Comparison of ENCODE assay signal across 8 mouse cellular contexts in genomic region chr12:36314446-36314845, GRCm38 (mm10). TPM values are rescaled to one million over a fixed set of nuclear protein-coding genes. Genes with fewer than 3 reads are reported as not detected.
DNase-seq lines count a peak whose midpoint lies in the region; ATAC-seq and TF ChIP-seq lines count a peak whose summit lies in the region.

No protein-coding gene starts in this region.

- peak overlapping the region; percentile 37 for H3K4me3 ChIP-seq in kidney, adult 2 months (ENCODE audit: insufficient read depth, low read depth, low read length)
- peak overlapping the region; percentile 16 for H3K4me3 ChIP-seq in embryonic facial prominence, embryonic 11.5 days (ENCODE audit: low read depth, low read length)
- peak overlapping the region; percentile 29 for H3K4me3 ChIP-seq in forebrain, embryonic 16.5 days (replicated peaks; ENCODE audit: low read length)
- no peak overlapping the region for H3K4me3 ChIP-seq in midbrain, embryonic 12.5 days

- TF ChIP-seq POLR2A in kidney, adult 2 months (IDR thresholded peaks at IDR 0.05; ENCODE audit: low read depth, low read length) = no peak

- H3K4me1 ChIP-seq in kidney, adult 2 months (ENCODE audit: control insufficient read depth, insufficient read depth, low read length) = no peaks in the 10 kb centered on the region
- no peaks in the 10 kb centered on the region for H3K4me1 ChIP-seq in embryonic facial prominence, embryonic 11.5 days (ENCODE audit: control insufficient read depth, insufficient read depth, low read length)
- peaks cover 19% of the 10 kb centered on the region for H3K4me1 ChIP-seq in forebrain, embryonic 16.5 days (replicated peaks; ENCODE audit: control insufficient read depth, insufficient read depth, low read length)
- H3K4me1 ChIP-seq in midbrain, embryonic 12.5 days = peaks cover 7% of the 10 kb centered on the region

- no peaks in the 10 kb centered on the region for H3K36me3 ChIP-seq in kidney, adult 2 months (ENCODE audit: control insufficient read depth, insufficient read depth, low read length)
- H3K36me3 ChIP-seq in embryonic facial prominence, embryonic 11.5 days (replicated peaks; ENCODE audit: control insufficient read depth, insufficient read depth, low read depth, low read length) = no peaks in the 10 kb centered on the region
- H3K36me3 ChIP-seq in forebrain, embryonic 16.5 days (ENCODE audit: control insufficient read depth, insufficient read depth) = no peaks in the 10 kb centered on the region
- no peaks in the 10 kb centered on the region for H3K36me3 ChIP-seq in midbrain, embryonic 12.5 days

- H3K4me2 ChIP-seq in embryonic facial prominence, embryonic 11.5 days (ENCODE audit: low read depth, low read length) = peak overlapping the region; percentile 33
- H3K4me2 ChIP-seq in forebrain, embryonic 16.5 days (ENCODE audit: low read length) = peak overlapping the region; percentile 47
- peak overlapping the region; percentile 37 for H3K4me2 ChIP-seq in midbrain, embryonic 12.5 days (replicated peaks)

- WGBS in kidney, adult 2 months = 35% methylated on average over 7 of the region's 7 CpGs
- WGBS in embryonic facial prominence, embryonic 11.5 days = 40% methylated on average over 7 of the region's 7 CpGs
- 29% methylated on average over 7 of the region's 7 CpGs for WGBS in forebrain, embryonic 16.5 days
- 63% methylated on average over 7 of the region's 7 CpGs for WGBS in midbrain, embryonic 12.5 days

- no peaks in the 10 kb centered on the region for H3K9me3 ChIP-seq in embryonic facial prominence, embryonic 11.5 days (replicated peaks; ENCODE audit: control insufficient read depth, low read length)
- H3K9me3 ChIP-seq in forebrain, embryonic 16.5 days (ENCODE audit: control insufficient read depth, low read length) = no peaks in the 10 kb centered on the region
- H3K9me3 ChIP-seq in midbrain, embryonic 12.5 days = no peaks in the 10 kb centered on the region

- no peaks in the 10 kb centered on the region for H3K27me3 ChIP-seq in kidney, adult 2 months (replicated peaks; ENCODE audit: control insufficient read depth, insufficient read depth, low read length)
- no peaks in the 10 kb centered on the region for H3K27me3 ChIP-seq in embryonic facial prominence, embryonic 11.5 days (ENCODE audit: control insufficient read depth, insufficient read depth, low read length)
- 0 out of 2 replicates have a peak, but pooled peaks cover 2% of the 10 kb centered on the region for H3K27me3 ChIP-seq in forebrain, embryonic 16.5 days (replicated peaks; ENCODE audit: control insufficient read depth, insufficient read depth, low read length)
- H3K27me3 ChIP-seq in midbrain, embryonic 12.5 days = no peaks in the 10 kb centered on the region

- no peak for DNase-seq in kidney, adult 2 months
- no peak for DNase-seq in kidney, postnatal 25 days
- peak; percentile 12 for DNase-seq in embryonic facial prominence, embryonic 11.5 days (ENCODE audit: low spot score)
- DNase-seq in thymus, postnatal 4 days = no peak
- DNase-seq in frontal cortex, postnatal 10 days (ENCODE audit: low spot score in 2 of 2) = no peak
- DNase-seq in urinary bladder, postnatal 25 days (ENCODE audit: low spot score) = no peak

- peak overlapping the region; percentile 35; the same call in 1 of the 2 replicates for H3K9ac ChIP-seq in embryonic facial prominence, embryonic 11.5 days (replicated peaks; ENCODE audit: low read length)
- H3K9ac ChIP-seq in forebrain, embryonic 16.5 days (replicated peaks; ENCODE audit: low read depth, low read length) = peak overlapping the region; percentile 32; the same call in 1 of the 2 replicates
- H3K9ac ChIP-seq in midbrain, embryonic 12.5 days (replicated peaks) = no peak overlapping the region

- no peak for ATAC-seq in embryonic facial prominence, embryonic 11.5 days (replicated peaks; ENCODE audit: insufficient number of reproducible peaks, low FRiP score, low TSS enrichment, low read depth)
- no peak for ATAC-seq in forebrain, embryonic 16.5 days
- no peak for ATAC-seq in midbrain, embryonic 12.5 days (ENCODE audit: low FRiP score, low read depth)

- H3K27ac ChIP-seq in kidney, adult 2 months (ENCODE audit: insufficient read depth, low read depth, low read length) = peak overlapping the region; percentile 22
- no peak overlapping the region; the same call in 1 of the 2 replicates for H3K27ac ChIP-seq in embryonic facial prominence, embryonic 11.5 days (replicated peaks; ENCODE audit: low read depth, low read length)
- H3K27ac ChIP-seq in forebrain, embryonic 16.5 days (ENCODE audit: low read length) = 0 out of 2 replicates have a peak overlapping the region, but pooled peaks have one; percentile 18
- no peak overlapping the region for H3K27ac ChIP-seq in midbrain, embryonic 12.5 days (replicated peaks)

- TF ChIP-seq CTCF in kidney, adult 2 months (conservative IDR thresholded peaks at IDR 0.05; ENCODE audit: insufficient read depth, insufficient read length, low read depth, low read length) = no peak

RNA-seq across cellular contexts. Expression of gene Sostdc1, which starts 0.5 kb away (rescaled TPM):
- polyA plus RNA-seq in kidney, adult 2 months (2012; rRNA removed) = 63.5 and 64.7 TPM in 2 replicates
- 47.9 and 50.1 TPM in 2 replicates for polyA plus RNA-seq in embryonic facial prominence, embryonic 11.5 days (2014; fragmentation: Nextera tagmentation; extraction: Ambion mirVana)
- 8.0 and 9.6 TPM in 2 replicates for polyA plus RNA-seq in forebrain, embryonic 16.5 days (2015; fragmentation: Nextera tagmentation; extraction: Ambion mirVana)
- polyA plus RNA-seq in midbrain, embryonic 12.5 days (2016; fragmentation: Nextera tagmentation; extraction: Ambion mirVana) = 2.7 and 4.9 TPM in 2 replicates

Comparison
In these comparisons a context has a peak if more than half of its experiments do, and no peak if none do; other contexts are left out.
1. H3K27ac ChIP-seq: peak in kidney, adult 2 months (single experiment) and forebrain, embryonic 16.5 days (single experiment); none in embryonic facial prominence, embryonic 11.5 days (single experiment) and midbrain, embryonic 12.5 days (single experiment).
2. Peak in every context shown above with its lines, with median percentiles within 50 percentile points of each other: H3K4me2 ChIP-seq.